Mouse (Mus musculus): ENCODE data around the gene Glyr1. TPM values are rescaled to one million over a fixed set of nuclear protein-coding genes. Genes with fewer than 3 reads are reported as not detected.

The Glyr1 gene
- total RNA-seq, 2 experiments from 2014 or later: 43.8 to 46.0 TPM

- intact Hi-C loops (cut with DNase I): loop anchor here (2.0 kb wide), 1 partner anchor 50 kb away; no protein-coding TSS in a partner anchor
- DNase-seq: no peak
These were observed 84.8 kb downstream of the Glyr1 start for GRCm38 (mm10) chr16:4964731-4965391.

Other genes with a start within 250 kb of the Glyr1 start
- gene 4930562C15Rik, start 214.4 kb downstream of the Glyr1 start, total RNA-seq (2021): not detected
- 10 to 100 TPM; 20.0 to 21.6 TPM for gene Ubald1, start 169.5 kb downstream of the Glyr1 start, total RNA-seq (2021)
- 100 to 1,000 TPM; 154 to 155 TPM for gene Mgrn1, start 163.6 kb downstream of the Glyr1 start, total RNA-seq (2021)
- gene Nudt16l1, start 111.1 kb downstream of the Glyr1 start, total RNA-seq (2021): 10 to 100 TPM; 20.5 to 21.3 TPM
- gene Anks3, start 85.7 kb downstream of the Glyr1 start, total RNA-seq (2021): 10 to 100 TPM; 12.4 to 12.9 TPM
- gene Sept12, start 52.0 kb downstream of the Glyr1 start, total RNA-seq (2021): not detected
- gene Smim22, start 42.6 kb downstream of the Glyr1 start, total RNA-seq (2021): not detected
- gene Rogdi, start 36.3 kb downstream of the Glyr1 start, total RNA-seq (2021): 10 to 100 TPM; 16.2 to 19.7 TPM
- 10 to 100 TPM; 26.4 to 28.5 TPM for gene Ubn1, start 194 bp upstream of the Glyr1 start, total RNA-seq (2021)
- gene Ppl, start 82.6 kb upstream of the Glyr1 start, total RNA-seq (2021): 1 to 10 TPM; 4.9 to 6.7 TPM
- under 1 TPM; 0.51 to 0.78 TPM for gene Sec14l5, start 97.2 kb upstream of the Glyr1 start, total RNA-seq (2021)
- 10 to 100 TPM; 13.4 to 14.5 TPM for gene Nagpa, start 154.1 kb upstream of the Glyr1 start, total RNA-seq (2021)
- gene AU021092, start 172.4 kb upstream of the Glyr1 start, total RNA-seq (2021): 10 to 100 TPM; 22.9 to 23.6 TPM
- 10 to 100 TPM; 13.8 to 14.7 TPM for gene Alg1, start 183.8 kb upstream of the Glyr1 start, total RNA-seq (2021)
- gene Eef2kmt, start 206.1 kb upstream of the Glyr1 start, total RNA-seq (2021): 1 to 10 TPM; 8.5 to 9.0 TPM

All from heart, postnatal 36 days (tissue).